Mouse (Mus musculus) layer of hippocampus, adult 9-10 months (tissue): Measurements from ENCODE around the gene P2rx1.
A peak's percentile ranks its signal among the peaks of the same experiment; 100 is the strongest.

ENCODE experiments used
- DNase-seq: peaks from one replicate; pipeline ENCODE4 v3.0.0; 2022; ENCODE audit warnings: low spot score

Gene P2rx1

DNA sequence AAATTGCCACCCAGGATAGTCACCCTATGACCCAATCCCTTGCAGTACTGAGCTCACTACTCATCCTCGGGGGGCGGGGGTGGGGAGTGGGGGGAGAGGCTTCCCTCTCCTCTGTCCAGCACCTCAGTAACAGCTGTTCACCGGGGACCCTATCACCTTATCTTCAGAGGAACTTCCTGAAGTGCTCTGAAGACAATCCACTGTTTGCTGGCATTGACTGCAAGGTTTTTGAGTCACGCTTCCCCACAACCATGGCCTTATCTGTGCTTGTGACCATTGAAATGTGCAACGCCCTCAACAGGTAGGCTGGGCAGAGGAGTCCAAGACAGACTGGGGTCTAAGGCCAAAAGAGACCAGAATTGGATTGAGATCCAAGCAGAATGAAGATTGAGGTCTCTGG lies 11.1 kb upstream of the P2rx1 start:
- no peak for DNase-seq

GRCm38 (mm10) chr11:72989044-72989443 lies 9.9 kb upstream of the P2rx1 start:
- no peak for DNase-seq

DNA sequence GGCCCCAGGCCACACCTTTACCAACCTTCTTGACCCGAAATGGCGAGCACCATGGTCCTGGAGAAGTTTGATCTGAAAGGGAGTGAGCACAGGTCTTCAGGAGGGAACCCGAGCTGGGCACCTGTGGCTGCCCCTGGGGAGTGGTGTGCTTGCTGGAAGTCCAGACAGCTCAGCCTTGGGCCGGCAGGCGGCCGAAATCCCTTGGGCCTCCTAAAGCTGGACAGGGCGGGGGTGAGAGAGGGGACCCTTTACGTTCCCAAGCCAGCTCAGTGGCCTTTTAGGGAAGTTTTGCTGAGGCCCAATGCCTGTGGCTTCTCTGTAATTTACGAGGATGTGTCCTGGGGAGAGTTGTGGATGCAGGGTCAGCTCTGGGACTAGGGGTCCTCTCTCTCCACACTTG lies 8.2 kb upstream of the P2rx1 start:
- no peak for DNase-seq

GRCm38 (mm10) chr11:72991961-72992360 lies 6.9 kb upstream of the P2rx1 start:
- no peak for DNase-seq

- no peak for DNase-seq
Measured at GRCm38 (mm10) chr11:72996346-72996745, 2.6 kb upstream of the P2rx1 start.

DNA sequence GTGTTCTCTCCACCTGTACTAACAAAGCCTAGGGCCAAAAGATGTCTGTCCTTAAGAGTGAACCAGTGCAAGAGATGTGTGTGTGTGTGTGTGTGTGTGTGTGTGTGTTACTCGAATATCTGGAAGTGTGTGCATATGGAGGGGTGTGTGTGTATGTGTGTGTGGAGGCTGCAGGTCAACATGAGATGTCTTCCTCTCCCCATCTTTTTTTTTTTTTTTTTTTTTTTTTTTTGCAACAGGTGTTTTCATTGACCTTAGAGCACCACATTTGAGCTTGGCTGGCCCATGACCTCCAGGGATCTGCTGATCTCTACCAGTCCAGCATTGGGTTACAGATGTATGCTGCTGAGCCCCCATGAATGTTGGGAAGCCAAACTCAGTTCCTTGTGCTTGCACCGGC lies 2.1 kb upstream of the P2rx1 start:
- no peak for DNase-seq

DNA sequence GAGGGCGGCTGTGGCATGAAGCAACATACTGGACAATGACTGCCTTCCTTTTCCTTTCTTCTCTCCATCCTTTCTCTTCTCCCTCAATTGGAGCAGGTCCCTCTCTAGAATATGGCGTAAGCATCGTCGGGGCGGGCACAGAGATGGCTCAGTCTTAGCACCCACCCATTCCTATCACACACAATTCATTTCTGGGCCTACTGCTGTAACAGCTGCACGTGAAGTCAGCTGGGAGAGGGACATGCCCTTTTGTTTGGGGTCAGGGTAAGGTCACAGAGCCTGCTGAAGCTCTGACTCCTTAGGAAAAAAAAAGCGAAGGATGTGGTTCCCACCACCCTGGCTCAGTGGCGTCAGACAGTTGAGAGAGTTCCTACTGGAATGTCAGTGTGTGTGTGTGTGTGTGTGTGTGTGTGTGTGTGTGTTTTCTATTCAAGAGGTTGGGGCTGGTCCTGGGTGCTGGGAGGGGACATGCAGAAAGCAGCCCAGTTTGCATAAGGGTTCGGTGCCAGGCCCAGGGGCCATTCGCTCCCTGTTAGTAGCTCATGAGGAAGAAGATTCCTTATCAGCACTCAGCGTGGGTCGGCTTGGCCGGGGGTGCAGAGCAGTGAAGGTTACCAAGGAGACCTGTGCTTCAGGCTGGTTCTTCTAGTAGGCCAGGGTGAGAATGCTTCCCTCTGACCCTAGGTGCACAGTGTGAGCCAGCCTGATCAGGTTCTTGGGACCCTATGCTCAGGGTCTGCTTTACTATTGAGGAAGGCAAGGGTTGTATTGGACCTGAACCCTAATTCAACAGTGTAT lies 1.2 kb upstream of the P2rx1 start:
- no peak for DNase-seq

- no peak for DNase-seq
Measured at GRCm38 (mm10) chr11:73001029-73001428, 2.1 kb downstream of the P2rx1 start.

GRCm38 (mm10) chr11:73006377-73006776 lies 7.5 kb downstream of the P2rx1 start:
- DNase-seq = no peak

GRCm38 (mm10) chr11:73007113-73007512 lies 8.2 kb downstream of the P2rx1 start:
- DNase-seq = no peak

GRCm38 (mm10) chr11:73007698-73008481 lies 9.0 kb downstream of the P2rx1 start:
- no peak for DNase-seq

- no peak for DNase-seq
Measured at GRCm38 (mm10) chr11:73008826-73009225, 9.9 kb downstream of the P2rx1 start.

DNA sequence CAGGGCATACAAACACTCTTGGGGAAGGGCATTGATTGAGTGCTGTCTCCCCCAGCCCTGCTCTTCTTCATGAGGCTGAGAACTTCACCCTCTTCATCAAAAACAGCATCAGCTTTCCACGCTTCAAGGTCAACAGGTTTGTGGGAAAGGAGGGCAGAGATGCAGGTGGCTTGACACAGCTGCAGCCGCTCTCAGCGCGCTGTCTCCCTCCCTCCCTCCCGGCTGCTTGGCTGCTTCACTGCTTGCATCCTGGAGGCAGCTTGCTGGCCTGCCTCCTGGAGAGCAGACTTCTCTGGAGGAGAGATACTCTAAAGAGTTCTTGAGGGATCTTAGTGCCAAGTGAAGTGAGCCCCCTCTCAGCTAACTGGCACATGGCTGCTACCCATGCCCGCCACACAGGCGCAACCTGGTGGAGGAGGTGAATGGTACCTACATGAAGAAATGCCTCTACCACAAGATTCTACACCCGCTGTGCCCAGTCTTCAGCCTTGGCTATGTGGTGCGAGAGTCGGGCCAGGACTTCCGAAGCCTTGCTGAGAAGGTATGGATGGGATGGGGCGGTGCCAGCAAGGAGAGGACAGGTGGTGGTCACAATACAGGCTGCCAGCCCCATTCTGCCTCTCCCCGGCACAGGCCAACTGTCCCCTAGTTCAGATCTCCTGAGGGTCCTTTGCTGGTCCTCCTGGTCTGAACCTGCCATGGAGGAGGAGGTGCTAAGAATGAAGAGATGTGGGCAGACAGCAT lies 10.8 kb downstream of the P2rx1 start:
- no peak for DNase-seq

GRCm38 (mm10) chr11:73013981-73014380 lies 15.1 kb downstream of the P2rx1 start:
- no peak for DNase-seq

GRCm38 (mm10) chr11:73014831-73015344 lies 16.0 kb downstream of the P2rx1 start:
- no peak for DNase-seq

- no peak for DNase-seq
Measured at GRCm38 (mm10) chr11:73015391-73016102, 16.6 kb downstream of the P2rx1 start.

GRCm38 (mm10) chr11:73016103-73016420 lies 17.2 kb downstream of the P2rx1 start:
- no peak for DNase-seq

GRCm38 (mm10) chr11:73018471-73019146 lies 19.7 kb downstream of the P2rx1 start, which contains the start of gene Camkk1:
Gene Camkk1, plus strand, starts transcription at chr11:73019008.
- peak; percentile 77 for DNase-seq

DNA sequence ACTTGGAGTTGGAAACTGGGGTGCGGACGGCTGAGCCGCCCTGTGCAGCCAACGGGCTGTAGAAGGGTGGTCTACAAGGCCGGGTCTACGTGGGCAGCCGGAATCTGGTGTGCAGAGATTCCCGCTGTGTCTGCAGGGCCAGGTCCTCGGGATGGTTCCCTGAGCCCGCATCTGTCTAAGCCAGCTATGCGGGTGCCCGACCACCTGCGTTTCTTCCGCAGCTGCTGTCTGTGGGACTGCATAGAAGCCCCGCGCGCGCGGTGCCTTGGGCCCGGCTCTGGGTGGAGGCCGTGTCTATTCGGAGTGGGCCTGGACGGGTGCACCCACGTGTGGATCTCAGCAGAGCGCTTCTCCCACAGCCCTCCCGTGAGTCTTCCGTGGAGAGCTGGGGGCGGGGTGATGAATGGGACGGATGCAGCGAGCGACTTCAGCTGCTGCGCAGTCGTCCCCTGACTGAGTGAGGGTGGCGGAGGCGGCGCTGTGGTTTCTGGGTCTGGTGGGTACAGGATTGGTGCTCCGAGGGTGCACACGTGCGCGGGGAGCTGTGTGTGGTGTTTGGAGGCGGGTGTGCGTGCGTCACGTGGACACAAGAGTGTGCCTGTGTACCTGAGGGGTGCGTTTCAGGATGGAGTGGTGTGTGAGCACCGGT lies 20.4 kb downstream of the P2rx1 start:
- no peak for DNase-seq

DNA sequence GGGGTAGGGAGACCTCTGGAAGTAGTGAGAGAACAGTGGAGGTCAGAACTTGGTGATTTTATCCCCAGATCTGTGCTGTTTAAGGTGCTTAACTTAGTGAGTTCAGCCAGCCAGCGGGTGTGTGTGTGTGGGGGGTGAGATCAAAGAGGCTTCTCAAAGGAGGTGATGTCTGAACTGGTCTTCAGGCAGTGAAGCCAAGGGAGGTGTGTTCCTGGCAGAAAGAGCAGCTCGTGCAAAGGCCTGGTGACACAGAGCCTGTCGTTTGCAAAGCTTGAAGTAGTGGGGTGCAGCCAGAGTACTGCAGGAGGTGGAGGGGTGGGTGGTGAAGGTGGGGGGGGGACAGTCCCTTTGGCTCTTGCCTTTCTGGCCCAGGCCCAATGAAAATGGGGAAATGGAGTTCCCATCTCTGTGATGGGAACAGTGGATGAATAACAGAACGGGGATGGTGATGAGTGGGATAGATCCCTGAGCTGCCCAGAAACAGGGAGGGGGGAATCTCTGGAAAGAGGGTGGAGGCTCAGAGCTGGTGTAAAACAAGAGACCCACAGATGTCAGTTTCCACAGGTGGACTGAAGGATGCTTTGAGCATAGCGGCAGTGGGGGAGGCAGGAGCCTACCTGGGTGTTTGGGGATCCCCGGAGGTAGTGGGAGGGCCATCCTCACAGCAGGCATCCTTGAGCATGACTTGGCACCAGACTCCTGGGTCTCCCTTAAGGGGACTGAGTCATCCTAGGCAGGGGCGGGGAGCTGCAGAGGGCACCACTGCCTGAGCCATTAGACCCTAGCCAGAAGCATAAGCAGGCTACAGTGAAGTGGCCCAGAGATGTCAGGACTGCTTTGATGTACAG lies 22.3 kb downstream of the P2rx1 start:
- no peak for DNase-seq
